Mouse (Mus musculus): ENCODE measurements at regions not wholly inside any gene's neighbourhood (a gene's known extent, or its start where the extent isn't known, plus 50 kb on each side); places are given as distances from the start of the nearest gene placed in this dataset.

GRCm38 (mm10) chr1:189584831-189585230 lies 103.1 kb downstream of the Cenpf start:
- no peak for ATAC-seq
- WGBS = 66% methylated on average over 3 of the region's 3 CpGs

GRCm38 (mm10) chr1:189581427-189581826 lies 106.5 kb downstream of the Cenpf start:
- Histone ChIP-seq H3K27me3 (replicated peaks; ENCODE audit: control insufficient read depth, insufficient read depth, low read length) (no peaks in the 10 kb centered on the region), H3K4me2 (ENCODE audit: low read length) (no peak overlapping the region), H3K4me1 (replicated peaks; ENCODE audit: control insufficient read depth, insufficient read depth, low read length) (no peaks in the 10 kb centered on the region), H3K9me3 (ENCODE audit: control insufficient read depth, low read length) (no peaks in the 10 kb centered on the region), H3K36me3 (ENCODE audit: control insufficient read depth, insufficient read depth) (no peaks in the 10 kb centered on the region), H3K4me3 (replicated peaks; ENCODE audit: low read length) (no peak overlapping the region), H3K27ac (ENCODE audit: low read length) (no peak overlapping the region), H3K9ac (replicated peaks; ENCODE audit: low read depth, low read length) (no peak overlapping the region)
- ATAC-seq = no peak
- 89% methylated on average over 4 of the region's 4 CpGs for WGBS

More at GRCm38 (mm10) chr1:189584831-189585230, 103.1 kb downstream of the Cenpf start:
- Histone ChIP-seq H3K36me3 (ENCODE audit: control insufficient read depth, insufficient read depth) (no peaks in the 10 kb centered on the region), H3K27ac (ENCODE audit: low read length) (no peak overlapping the region), H3K9ac (replicated peaks; ENCODE audit: low read depth, low read length) (no peak overlapping the region), H3K4me2 (ENCODE audit: low read length) (no peak overlapping the region), H3K9me3 (ENCODE audit: control insufficient read depth, low read length) (no peaks in the 10 kb centered on the region), H3K4me1 (replicated peaks; ENCODE audit: control insufficient read depth, insufficient read depth, low read length) (no peaks in the 10 kb centered on the region), H3K4me3 (replicated peaks; ENCODE audit: low read length) (no peak overlapping the region), H3K27me3 (replicated peaks; ENCODE audit: control insufficient read depth, insufficient read depth, low read length) (no peaks in the 10 kb centered on the region)

- WGBS = 60% methylated on average over 2 of the region's 2 CpGs
- ATAC-seq = no peak
Measured at GRCm38 (mm10) chr1:189579358-189579757, 108.5 kb downstream of the Cenpf start.

GRCm38 (mm10) chr1:189576311-189577002 lies 111.4 kb downstream of the Cenpf start:
- H3K9me3 ChIP-seq (ENCODE audit: control insufficient read depth, low read length) = no peaks in the 10 kb centered on the region
- H3K4me2 ChIP-seq (ENCODE audit: low read length) = no peak overlapping the region
- no peak overlapping the region for H3K4me3 ChIP-seq (replicated peaks; ENCODE audit: low read length)
- no peak overlapping the region for H3K27ac ChIP-seq (ENCODE audit: low read length)
- no peaks in the 10 kb centered on the region for H3K4me1 ChIP-seq (replicated peaks; ENCODE audit: control insufficient read depth, insufficient read depth, low read length)
- 78% methylated on average over 11 of the region's 11 CpGs for WGBS
- no peak overlapping the region for H3K9ac ChIP-seq (replicated peaks; ENCODE audit: low read depth, low read length)
- no peaks in the 10 kb centered on the region for H3K36me3 ChIP-seq (ENCODE audit: control insufficient read depth, insufficient read depth)
- H3K27me3 ChIP-seq (replicated peaks; ENCODE audit: control insufficient read depth, insufficient read depth, low read length) = no peaks in the 10 kb centered on the region
- no peak for ATAC-seq

More at GRCm38 (mm10) chr1:189579358-189579757, 108.5 kb downstream of the Cenpf start:
- no peaks in the 10 kb centered on the region for H3K4me1 ChIP-seq (replicated peaks; ENCODE audit: control insufficient read depth, insufficient read depth, low read length)
- no peak overlapping the region for H3K4me2 ChIP-seq (ENCODE audit: low read length)
- no peak overlapping the region for H3K4me3 ChIP-seq (replicated peaks; ENCODE audit: low read length)
- no peaks in the 10 kb centered on the region for H3K36me3 ChIP-seq (ENCODE audit: control insufficient read depth, insufficient read depth)
- no peak overlapping the region for H3K27ac ChIP-seq (ENCODE audit: low read length)
- H3K27me3 ChIP-seq (replicated peaks; ENCODE audit: control insufficient read depth, insufficient read depth, low read length) = no peaks in the 10 kb centered on the region
- H3K9me3 ChIP-seq (ENCODE audit: control insufficient read depth, low read length) = no peaks in the 10 kb centered on the region
- H3K9ac ChIP-seq (replicated peaks; ENCODE audit: low read depth, low read length) = no peak overlapping the region

- WGBS = 92% methylated on average over 10 of the region's 10 CpGs
- no peaks in the 10 kb centered on the region for H3K9me3 ChIP-seq (ENCODE audit: control insufficient read depth, low read length)
- H3K27me3 ChIP-seq (replicated peaks; ENCODE audit: control insufficient read depth, insufficient read depth, low read length) = no peaks in the 10 kb centered on the region
- no peak overlapping the region for H3K4me2 ChIP-seq (ENCODE audit: low read length)
- H3K27ac ChIP-seq (ENCODE audit: low read length) = no peak overlapping the region
- no peak for ATAC-seq
- no peak overlapping the region for H3K9ac ChIP-seq (replicated peaks; ENCODE audit: low read depth, low read length)
- no peaks in the 10 kb centered on the region for H3K4me1 ChIP-seq (replicated peaks; ENCODE audit: control insufficient read depth, insufficient read depth, low read length)
- H3K36me3 ChIP-seq (ENCODE audit: control insufficient read depth, insufficient read depth) = no peaks in the 10 kb centered on the region
- no peak overlapping the region for H3K4me3 ChIP-seq (replicated peaks; ENCODE audit: low read length)
Measured at GRCm38 (mm10) chr1:189575525-189576240, 112.2 kb downstream of the Cenpf start.

- Histone ChIP-seq H3K4me3 (replicated peaks; ENCODE audit: low read length) (no peak overlapping the region), H3K27me3 (replicated peaks; ENCODE audit: control insufficient read depth, insufficient read depth, low read length) (no peaks in the 10 kb centered on the region), H3K36me3 (ENCODE audit: control insufficient read depth, insufficient read depth) (no peaks in the 10 kb centered on the region), H3K9me3 (ENCODE audit: control insufficient read depth, low read length) (no peaks in the 10 kb centered on the region), H3K27ac (ENCODE audit: low read length) (no peak overlapping the region), H3K9ac (replicated peaks; ENCODE audit: low read depth, low read length) (no peak overlapping the region), H3K4me2 (ENCODE audit: low read length) (no peak overlapping the region), H3K4me1 (replicated peaks; ENCODE audit: control insufficient read depth, insufficient read depth, low read length) (no peaks in the 10 kb centered on the region)
- no peak for ATAC-seq
- 51% methylated on average over 7 of the region's 7 CpGs for WGBS
Measured at GRCm38 (mm10) chr1:189566491-189566890, 121.4 kb downstream of the Cenpf start.

GRCm38 (mm10) chr1:189561831-189562230 lies 126.1 kb downstream of the Cenpf start:
- Histone ChIP-seq H3K27me3 (replicated peaks; ENCODE audit: control insufficient read depth, insufficient read depth, low read length) (no peaks in the 10 kb centered on the region), H3K4me3 (replicated peaks; ENCODE audit: low read length) (no peak overlapping the region), H3K4me2 (ENCODE audit: low read length) (no peak overlapping the region), H3K9ac (replicated peaks; ENCODE audit: low read depth, low read length) (no peak overlapping the region), H3K4me1 (replicated peaks; ENCODE audit: control insufficient read depth, insufficient read depth, low read length) (no peaks in the 10 kb centered on the region), H3K9me3 (ENCODE audit: control insufficient read depth, low read length) (no peaks in the 10 kb centered on the region), H3K27ac (ENCODE audit: low read length) (no peak overlapping the region), H3K36me3 (ENCODE audit: control insufficient read depth, insufficient read depth) (no peaks in the 10 kb centered on the region)
- WGBS = 91% methylated on average over 12 of the region's 12 CpGs
- no peak for ATAC-seq

GRCm38 (mm10) chr1:189560576-189560975 lies 127.3 kb downstream of the Cenpf start:
- no peaks in the 10 kb centered on the region for H3K36me3 ChIP-seq (ENCODE audit: control insufficient read depth, insufficient read depth)
- 56% methylated on average over 10 of the region's 10 CpGs for WGBS
- no peak overlapping the region for H3K27ac ChIP-seq (ENCODE audit: low read length)
- no peak overlapping the region for H3K9ac ChIP-seq (replicated peaks; ENCODE audit: low read depth, low read length)
- no peaks in the 10 kb centered on the region for H3K9me3 ChIP-seq (ENCODE audit: control insufficient read depth, low read length)
- no peak overlapping the region for H3K4me2 ChIP-seq (ENCODE audit: low read length)
- no peaks in the 10 kb centered on the region for H3K27me3 ChIP-seq (replicated peaks; ENCODE audit: control insufficient read depth, insufficient read depth, low read length)
- no peaks in the 10 kb centered on the region for H3K4me1 ChIP-seq (replicated peaks; ENCODE audit: control insufficient read depth, insufficient read depth, low read length)
- no peak overlapping the region for H3K4me3 ChIP-seq (replicated peaks; ENCODE audit: low read length)
- ATAC-seq = no peak

- 83% methylated on average over 9 of the region's 9 CpGs for WGBS
- no peaks in the 10 kb centered on the region for H3K27me3 ChIP-seq (replicated peaks; ENCODE audit: control insufficient read depth, insufficient read depth, low read length)
- H3K9ac ChIP-seq (replicated peaks; ENCODE audit: low read depth, low read length) = no peak overlapping the region
- H3K27ac ChIP-seq (ENCODE audit: low read length) = no peak overlapping the region
- H3K4me1 ChIP-seq (replicated peaks; ENCODE audit: control insufficient read depth, insufficient read depth, low read length) = no peaks in the 10 kb centered on the region
- H3K36me3 ChIP-seq (ENCODE audit: control insufficient read depth, insufficient read depth) = no peaks in the 10 kb centered on the region
- H3K4me2 ChIP-seq (ENCODE audit: low read length) = no peak overlapping the region
- no peak for ATAC-seq
- no peaks in the 10 kb centered on the region for H3K9me3 ChIP-seq (ENCODE audit: control insufficient read depth, low read length)
- no peak overlapping the region for H3K4me3 ChIP-seq (replicated peaks; ENCODE audit: low read length)
Measured at GRCm38 (mm10) chr1:189550851-189551250, 137.0 kb downstream of the Cenpf start.
